Mouse (Mus musculus) adrenal gland (tissue): ENCODE measurements around the gene Bace2.

Experiments used
- intact Hi-C: fragments of 180-260 bp; cut with DNase I; formaldehyde crosslinking; loops from one replicate; pipeline ENCODE4 v1.15.1; 2025
- long read RNA-seq, 2 experiments: library from polyadenylated mRNA; unstranded; transcript quantifications; one replicate each; pipeline ENCODE4 v2.0.0; 2020; ENCODE audit warnings: borderline replicate concordance in 1 of 2; ENCODE audit not compliant: insufficient replicate concordance in 1 of 2

The Bace2 gene
- long read RNA-seq, experiment 1, full-length matches to known transcripts: 26 of 30 reads
- long read RNA-seq, experiment 1, partial matches to known transcripts: 0 of 30 reads
- long read RNA-seq, experiment 1, other reads (novel, unspliced or antisense): 4 of 30 reads
- long read RNA-seq, experiment 2, full-length matches to known transcripts: 28 of 30 reads
- long read RNA-seq, experiment 2, partial matches to known transcripts: 1 of 30 reads
- long read RNA-seq, experiment 2, other reads (novel, unspliced or antisense): 1 of 30 reads

- intact Hi-C loops: no loop called here
Observed at GRCm38 (mm10) chr16:97356499-97357187, at the start of gene Bace2. TSS of gene Bace2 (plus strand) at chr16:97356742.

- intact Hi-C loops: no loop called here
Observed at GRCm38 (mm10) chr16:97307594-97307993, 48.9 kb upstream of the Bace2 start.

GRCm38 (mm10) chr16:97309796-97310569, 46.6 kb upstream of the Bace2 start:
- intact Hi-C loops: loop anchor here (5.0 to 10.0 kb wide), 3 partner anchors 157 to 465 kb away; no protein-coding TSS in a partner anchor

- intact Hi-C loops: loop anchor here (5.0 to 10.0 kb wide), 3 partner anchors 157 to 464 kb away; no protein-coding TSS in a partner anchor
Observed at GRCm38 (mm10) chr16:97310570-97310846, 46.0 kb upstream of the Bace2 start.

GRCm38 (mm10) chr16:97312960-97313686, 43.4 kb upstream of the Bace2 start:
- intact Hi-C loops: loop anchor here (1.0 to 10.0 kb wide), 5 partner anchors 105 to 462 kb away; no protein-coding TSS in a partner anchor

GRCm38 (mm10) chr16:97321576-97321975, 35.0 kb upstream of the Bace2 start:
- intact Hi-C loops: no loop called here

GRCm38 (mm10) chr16:97322604-97323003, 33.9 kb upstream of the Bace2 start:
- intact Hi-C loops: no loop called here

GRCm38 (mm10) chr16:97325975-97326374, 30.6 kb upstream of the Bace2 start:
- intact Hi-C loops: no loop called here

GRCm38 (mm10) chr16:97328602-97329001, 27.9 kb upstream of the Bace2 start:
- intact Hi-C loops: no loop called here

- intact Hi-C loops: no loop called here
Observed at GRCm38 (mm10) chr16:97353013-97353412, 3.5 kb upstream of the Bace2 start.

- intact Hi-C loops: no loop called here
Observed at GRCm38 (mm10) chr16:97354632-97355031, 1.9 kb upstream of the Bace2 start.

GRCm38 (mm10) chr16:97357188-97357821, 763 bp downstream of the Bace2 start:
- intact Hi-C loops: no loop called here

GRCm38 (mm10) chr16:97362231-97362888, 5.8 kb downstream of the Bace2 start:
- intact Hi-C loops: no loop called here

GRCm38 (mm10) chr16:97366141-97366540, 9.6 kb downstream of the Bace2 start:
- intact Hi-C loops: no loop called here

GRCm38 (mm10) chr16:97370258-97370657, 13.7 kb downstream of the Bace2 start:
- intact Hi-C loops: no loop called here

- intact Hi-C loops: no loop called here
Observed at GRCm38 (mm10) chr16:97387955-97388354, 31.4 kb downstream of the Bace2 start.

GRCm38 (mm10) chr16:97391289-97391688, 34.7 kb downstream of the Bace2 start:
- intact Hi-C loops: no loop called here

- intact Hi-C loops: no loop called here
Observed at GRCm38 (mm10) chr16:97391701-97392384, 35.3 kb downstream of the Bace2 start.

- intact Hi-C loops: no loop called here
Observed at GRCm38 (mm10) chr16:97396436-97396835, 39.9 kb downstream of the Bace2 start.
